Mouse (Mus musculus) B cell, adult 62 days (primary cell): Measurements from ENCODE around the gene Cdc34b. TPM values are rescaled to one million over a fixed set of nuclear protein-coding genes. Genes with fewer than 3 reads are reported as not detected.

Experiments
- total RNA-seq: library from RNA; stranded (reverse); gene quantifications from 4 replicates; pipeline ENCODE4 v1.2.4, GENCODE M21; 2023

Cdc34b gene
- total RNA-seq, result not detected in 4 replicates

GRCm38 (mm10) chr11:94741732-94742272 is at the start of gene Cdc34b:
Gene Cdc34b, plus strand, starts transcription at chr11:94741782.

GRCm38 (mm10) chr11:94704472-94704871 is 37.1 kb upstream of the Cdc34b start, which contains the start of gene Gm11541:
Gene Gm11541, minus strand, starts transcription at chr11:94704499.

DNA sequence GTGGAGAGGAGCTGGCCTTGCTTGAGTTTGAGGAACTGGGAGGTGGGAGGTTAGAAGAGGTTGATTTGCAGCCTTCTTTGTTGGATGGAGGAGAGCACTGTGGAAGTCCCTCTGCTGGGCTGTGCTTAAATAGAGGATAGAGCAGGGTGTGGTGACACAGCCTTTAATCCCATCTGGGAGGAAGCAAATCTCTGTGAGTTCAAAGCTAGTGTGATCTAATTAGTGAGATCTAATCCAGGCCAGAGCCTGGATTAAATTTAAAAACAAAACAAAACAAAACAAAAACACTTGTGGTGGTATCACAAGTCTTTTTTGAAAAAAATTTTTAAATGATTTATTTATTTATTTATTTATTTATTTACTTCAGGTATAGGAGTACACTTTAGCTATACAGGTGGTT is 41.0 kb downstream of the Cdc34b start, which contains the start of gene Tmem92:
TSS of gene Tmem92 (minus strand) at position 101 of the 400 bp plus-strand sequence.

Other genes with a start within 250 kb of the Cdc34b start
- gene Epn3, start 241.8 kb upstream of the Cdc34b start, total RNA-seq, result not detected in 4 replicates
- gene Mycbpap, start 220.0 kb upstream of the Cdc34b start, total RNA-seq, result 0.27 to 1.3 TPM (median 0.58 TPM) in 3 of 4 replicates, not detected in the other
- 6.4 to 10.8 TPM (median 9.0 TPM) in 4 replicates for gene Rsad1, start 192.5 kb upstream of the Cdc34b start, total RNA-seq
- gene Chad, start 176.7 kb upstream of the Cdc34b start, total RNA-seq, result not detected in 4 replicates
- gene Acsf2, start 139.9 kb upstream of the Cdc34b start, total RNA-seq, result 73.4 to 89.5 TPM (median 79.2 TPM) in 4 replicates
- gene Lrrc59, start 112.0 kb upstream of the Cdc34b start, total RNA-seq, result 71.2 to 82.9 TPM (median 72.9 TPM) in 4 replicates
- gene Mrpl27, start 88.0 kb upstream of the Cdc34b start, total RNA-seq, result 18.9 to 23.9 TPM (median 22.1 TPM) in 4 replicates
- 1.4 to 2.2 TPM (median 1.8 TPM) in 4 replicates for gene Eme1, start 87.8 kb upstream of the Cdc34b start, total RNA-seq
- 14.1 to 21.3 TPM (median 16.3 TPM) in 4 replicates for gene Xylt2, start 64.3 kb upstream of the Cdc34b start, total RNA-seq
- not detected in 4 replicates for gene Gm11541, start 37.3 kb upstream of the Cdc34b start, total RNA-seq
- not detected in 4 replicates for gene Tmem92, start 40.9 kb downstream of the Cdc34b start, total RNA-seq
- gene Col1a1, start 194.4 kb downstream of the Cdc34b start, total RNA-seq, result 0.26 to 0.75 TPM (median 0.35 TPM) in 4 replicates
- not detected in 4 replicates for gene Hils1, start 225.8 kb downstream of the Cdc34b start, total RNA-seq
- not detected in 4 replicates for gene Sgca, start 234.5 kb downstream of the Cdc34b start, total RNA-seq
- 69.8 to 75.8 TPM (median 73.2 TPM) in 4 replicates for gene Ppp1r9b, start 249.3 kb downstream of the Cdc34b start, total RNA-seq